Mouse (Mus musculus) left cerebral cortex, postnatal 36 days (tissue): ENCODE data around the gene Myo18b. TPM values are rescaled to one million over a fixed set of nuclear protein-coding genes. Genes with fewer than 3 reads are reported as not detected.
A peak's percentile ranks its signal among the peaks of the same experiment; 100 is the strongest.

Experiments
- DNase-seq, 2 experiments: peaks; one replicate each; pipeline ENCODE4 v3.0.0; 2021 to 2022; ENCODE audit warnings: low spot score in 2 of 2, mixed read lengths in 1 of 2
- intact Hi-C: fragments of 180-260 bp; cut with DNase I; formaldehyde crosslinking; loops from one replicate; pipeline ENCODE4 v1.15.1; 2025
- total RNA-seq, 2 experiments: library from RNA; stranded (reverse); gene quantifications; 2 replicates each; pipeline ENCODE4 v1.2.3; 2021

The Myo18b gene
- total RNA-seq: 1 to 10 TPM; 1.7 TPM

DNA sequence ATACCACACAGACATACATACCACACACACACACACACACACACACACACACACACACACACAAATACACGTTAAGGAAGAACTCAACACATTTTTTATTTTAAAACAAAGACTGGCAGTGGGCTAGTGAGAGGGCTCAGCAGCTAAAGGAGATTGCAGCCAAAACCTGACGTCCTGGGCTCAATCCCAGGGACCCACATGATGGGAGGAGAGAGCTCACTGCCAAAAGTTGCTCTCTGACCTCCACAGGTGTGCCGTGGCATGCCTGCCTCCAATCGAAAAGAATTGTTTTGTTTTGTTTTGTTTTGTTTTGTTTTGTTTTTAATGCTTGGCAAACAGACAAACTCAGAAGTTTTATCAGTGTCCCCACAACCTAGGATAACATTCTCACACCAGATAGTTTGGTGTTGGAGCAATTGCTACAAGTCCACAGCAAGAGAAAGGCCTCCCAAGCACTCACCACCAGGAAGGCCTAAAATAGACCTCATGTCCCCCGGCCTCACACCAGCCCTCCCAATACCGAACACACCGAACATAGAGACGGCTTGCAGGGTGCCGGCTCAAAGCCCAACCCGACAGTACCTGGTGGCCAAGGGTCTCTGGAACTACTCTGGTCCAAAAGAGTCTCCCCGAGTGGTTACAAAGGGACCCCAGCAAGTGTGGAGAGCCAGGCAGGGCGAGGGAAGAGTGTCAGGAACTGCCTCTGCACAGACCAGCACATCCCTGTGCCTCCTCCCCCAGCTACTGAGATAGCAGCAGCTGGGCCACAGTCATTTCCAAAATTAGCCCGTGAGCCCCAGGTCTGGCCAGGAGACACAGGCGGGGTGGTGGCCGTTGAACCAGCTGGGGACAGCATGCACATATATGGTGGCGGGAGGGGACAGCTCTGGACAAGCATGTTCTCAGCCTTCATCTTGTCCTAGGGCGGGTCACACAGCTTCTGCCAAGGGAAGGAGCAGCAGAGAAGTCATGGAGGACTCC lies at the start of gene Myo18b:
Myo18b (minus strand) TSS at position 689 of the 981 bp plus-strand sequence.
- intact Hi-C loops: no loop called here
- DNase-seq: peak in 1 of 2 experiments; percentile 19

GRCm38 (mm10) chr5:112945925-112946324 lies 49.8 kb upstream of the Myo18b start:
- DNase-seq: no peak
- intact Hi-C loops: no loop called here

DNA sequence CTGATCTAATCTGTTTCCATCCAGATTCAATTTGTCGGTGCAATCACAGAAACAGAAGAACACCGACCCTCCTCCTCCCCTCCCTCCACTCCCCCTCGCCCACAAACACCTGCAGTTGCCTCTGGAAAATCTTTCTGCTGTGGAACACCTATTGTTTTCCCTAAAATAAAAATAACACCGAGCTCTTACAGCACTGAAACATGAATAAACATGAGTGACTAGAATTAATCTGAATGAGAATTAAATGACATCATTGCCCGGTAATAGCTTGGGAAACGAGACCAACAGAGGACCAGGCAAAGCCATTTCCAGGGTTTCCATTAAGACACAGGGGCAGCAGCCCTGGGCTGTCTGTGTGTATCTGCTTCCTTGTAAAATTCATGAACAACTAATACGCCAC lies 46.1 kb upstream of the Myo18b start:
- intact Hi-C loops: no loop called here
- no peak for DNase-seq

DNA sequence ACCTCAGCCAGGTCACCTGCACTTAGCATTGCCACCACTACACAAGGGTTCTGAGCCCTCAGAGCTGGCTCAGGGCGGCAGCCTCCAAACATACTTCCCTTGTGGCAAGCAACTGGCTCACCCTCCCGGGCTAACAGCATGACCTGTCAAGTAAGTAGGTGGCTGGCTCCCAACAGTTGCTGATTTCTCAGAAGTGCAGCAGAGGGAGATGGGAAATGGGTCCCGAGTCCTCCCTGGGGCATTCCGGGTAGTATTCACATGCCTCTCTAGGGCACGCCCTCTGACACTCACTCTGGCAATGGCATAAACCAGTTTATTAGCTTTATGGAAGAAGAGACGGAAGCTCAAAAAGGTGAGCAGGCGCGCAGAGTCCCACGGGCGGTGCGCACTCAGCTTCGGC lies 44.8 kb upstream of the Myo18b start:
- intact Hi-C loops: no loop called here
- no peak for DNase-seq

- intact Hi-C loops: no loop called here
Measured at GRCm38 (mm10) chr5:112936632-112937031, 40.5 kb upstream of the Myo18b start.

GRCm38 (mm10) chr5:112935436-112935835 lies 39.3 kb upstream of the Myo18b start:
- intact Hi-C loops: no loop called here
- no peak for DNase-seq

More at GRCm38 (mm10) chr5:112936632-112937031, 40.5 kb upstream of the Myo18b start:
- no peak for DNase-seq

DNA sequence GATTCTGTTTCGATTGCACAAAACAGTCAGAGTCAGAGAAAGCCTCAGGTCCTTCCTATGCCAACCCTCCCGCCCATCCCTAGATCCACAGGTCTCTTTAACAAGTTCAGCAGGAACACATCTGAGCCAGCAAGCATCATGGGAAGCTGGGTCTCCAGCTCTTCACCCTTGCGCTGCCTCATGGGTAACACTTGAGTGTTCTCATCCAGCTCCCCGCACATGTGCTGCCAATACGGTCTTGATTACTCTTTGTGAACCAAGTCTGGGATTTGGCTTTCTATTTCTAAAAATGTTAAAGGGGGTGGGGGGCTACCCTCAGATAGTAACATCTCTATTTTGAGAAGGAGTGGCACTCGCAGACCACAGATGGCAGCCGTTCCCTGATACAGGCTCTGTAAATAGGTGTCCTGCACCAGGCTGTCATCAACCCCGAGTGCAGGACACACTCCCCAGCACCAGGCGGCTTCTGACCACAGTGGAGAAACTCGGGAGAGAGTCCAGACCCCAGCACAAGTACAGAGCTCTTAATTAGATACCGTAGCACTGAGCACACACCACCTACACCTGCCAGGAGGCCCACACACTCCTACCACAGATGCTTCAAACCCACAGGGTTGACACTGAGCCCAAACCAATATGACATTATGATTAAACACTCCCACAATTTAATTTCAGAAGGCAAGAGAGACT lies 36.9 kb upstream of the Myo18b start:
- intact Hi-C loops: loop anchor here (5.0 kb wide), 2 partner anchors 56 to 119 kb away; no protein-coding TSS in a partner anchor
- no peak for DNase-seq

DNA sequence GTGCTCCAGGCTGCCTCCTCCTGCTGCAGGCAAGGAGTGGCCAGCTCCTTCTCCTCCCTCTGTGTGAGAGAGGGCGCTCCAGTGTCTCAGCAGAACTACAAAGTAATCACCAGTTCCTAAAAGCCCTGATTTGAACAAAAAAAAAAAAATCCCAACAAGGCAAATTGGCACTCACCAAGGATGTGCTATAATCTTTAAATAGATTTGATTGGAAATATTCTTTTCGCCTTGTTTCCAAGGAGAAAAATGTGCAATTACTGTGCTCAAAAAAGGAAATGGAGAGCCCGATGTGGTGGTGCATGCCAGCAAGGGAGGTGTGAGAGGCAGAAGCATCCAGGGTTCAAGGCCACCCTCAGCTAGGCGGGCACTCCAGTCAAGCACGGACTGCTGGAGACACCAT lies 35.7 kb upstream of the Myo18b start:
- intact Hi-C loops: loop anchor here (5.0 kb wide), 2 partner anchors 55 to 120 kb away; no protein-coding TSS in a partner anchor
- DNase-seq: no peak

DNA sequence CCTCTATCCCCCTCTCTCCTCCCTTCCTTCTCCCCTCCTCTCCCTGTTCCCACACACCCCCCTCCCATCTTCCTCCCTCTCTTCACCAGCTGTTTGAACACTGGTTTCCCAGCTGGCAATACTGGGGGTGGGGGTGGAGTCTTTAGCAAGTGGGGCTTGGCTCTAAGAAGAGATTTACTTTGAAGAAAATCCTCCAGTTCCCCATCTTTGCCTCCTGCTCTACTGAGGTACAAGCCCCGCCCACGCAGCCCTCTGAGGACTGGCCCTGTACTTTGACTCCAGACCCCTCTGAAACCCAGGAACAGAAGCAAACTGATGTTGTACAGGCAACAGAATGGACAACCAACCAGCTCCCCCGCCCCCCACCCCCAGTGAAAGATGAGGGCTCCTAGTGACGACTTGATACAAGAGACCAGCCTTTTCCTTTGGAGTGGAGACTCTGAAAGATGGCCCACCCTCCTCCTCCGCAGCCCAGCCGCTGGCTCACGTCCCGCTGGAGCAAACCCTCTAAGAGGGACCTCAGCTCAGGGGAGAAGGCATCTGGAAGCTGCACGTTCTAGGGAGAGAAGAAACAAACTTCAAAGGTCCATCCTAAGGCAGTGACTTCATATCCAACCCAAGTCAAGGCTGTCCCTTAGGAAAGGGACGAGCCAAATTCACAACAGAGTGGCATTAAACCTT lies 32.2 kb upstream of the Myo18b start:
- no peak for DNase-seq
- intact Hi-C loops: no loop called here

DNA sequence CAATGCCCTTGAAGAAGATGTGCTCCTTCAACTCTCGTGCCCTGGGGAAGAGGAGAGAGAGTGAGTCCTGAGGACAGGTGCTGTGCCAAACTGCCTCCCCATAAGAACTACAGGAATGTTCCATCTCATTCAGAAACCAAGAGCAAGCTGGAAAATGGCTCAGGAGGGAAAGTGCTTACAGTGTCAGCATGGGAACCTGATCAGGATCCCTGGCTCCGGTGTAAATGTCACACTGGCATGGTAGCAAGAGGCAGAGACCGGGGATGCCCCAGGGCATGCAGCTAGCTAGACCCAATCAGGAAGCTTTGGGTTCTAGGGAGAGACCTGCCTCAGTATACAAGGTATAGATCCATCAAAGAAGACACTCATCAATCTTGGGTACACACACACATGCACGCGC lies 29.3 kb upstream of the Myo18b start:
- intact Hi-C loops: no loop called here
- DNase-seq: no peak

DNA sequence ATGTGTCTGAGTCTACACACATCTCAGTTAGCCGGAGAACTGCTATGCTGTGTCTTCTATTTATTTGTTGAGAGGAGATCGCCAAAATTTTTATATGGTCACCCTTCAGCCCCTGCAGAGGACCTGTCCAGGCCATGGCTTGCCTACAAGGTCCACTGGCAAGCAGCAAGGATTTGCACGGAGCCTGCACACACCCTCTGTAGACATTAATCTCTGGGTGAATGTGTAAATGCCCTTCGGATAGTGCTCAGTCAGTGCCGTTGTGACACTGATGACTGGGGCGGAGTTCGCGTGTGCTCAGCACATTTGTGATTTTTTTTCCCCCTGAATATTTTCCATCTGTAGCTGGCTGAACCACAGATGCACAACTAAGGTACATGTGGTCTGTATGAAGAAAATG lies 28.6 kb upstream of the Myo18b start:
- intact Hi-C loops: no loop called here
- no peak for DNase-seq

DNA sequence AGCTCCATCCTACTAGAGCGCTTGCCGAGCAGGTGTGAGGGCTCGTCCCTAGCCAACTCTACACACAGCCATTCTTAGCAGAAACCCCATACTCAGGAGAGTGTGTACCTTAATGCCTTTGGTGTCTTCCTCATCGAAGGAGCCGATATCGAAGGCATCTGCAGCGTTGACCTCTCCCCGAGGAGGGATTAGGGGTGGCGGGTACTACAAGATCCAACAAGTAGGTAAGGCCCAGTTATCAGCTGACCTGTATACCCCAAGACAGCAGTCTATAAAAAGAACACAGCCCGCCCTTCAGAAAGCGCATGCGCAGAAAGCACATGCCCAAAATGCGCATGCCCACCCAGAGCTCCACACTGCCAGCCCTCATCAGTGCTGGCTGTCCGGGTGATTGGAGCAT lies 27.7 kb upstream of the Myo18b start:
- intact Hi-C loops: no loop called here
- no peak for DNase-seq

GRCm38 (mm10) chr5:112921914-112922313 lies 25.8 kb upstream of the Myo18b start:
- intact Hi-C loops: no loop called here
- no peak for DNase-seq

GRCm38 (mm10) chr5:112910381-112910780 lies 14.2 kb upstream of the Myo18b start:
- no peak for DNase-seq
- intact Hi-C loops: no loop called here

DNA sequence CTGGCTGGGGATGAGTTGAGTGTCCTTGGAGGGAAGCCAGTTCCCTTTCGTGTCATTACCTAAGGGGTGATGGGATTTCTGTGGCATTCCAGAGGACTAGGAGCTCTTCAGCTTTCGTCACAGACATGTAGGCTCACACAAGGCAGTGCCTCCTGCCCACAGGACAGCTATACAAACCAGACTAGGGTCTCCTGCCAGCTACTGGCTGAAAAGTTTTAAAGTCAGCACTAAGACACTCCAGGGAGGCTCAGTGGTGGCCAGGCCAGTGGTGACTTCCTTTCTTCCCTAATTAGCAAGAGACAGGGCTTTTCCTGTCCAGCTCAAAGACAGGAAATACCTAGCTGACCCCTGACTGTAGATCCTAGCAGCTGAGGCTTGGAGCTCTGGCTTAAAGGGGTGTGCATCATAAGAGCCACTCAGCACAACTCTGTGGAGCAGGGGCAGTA lies 12.0 kb upstream of the Myo18b start:
- intact Hi-C loops: no loop called here
- DNase-seq: no peak

DNA sequence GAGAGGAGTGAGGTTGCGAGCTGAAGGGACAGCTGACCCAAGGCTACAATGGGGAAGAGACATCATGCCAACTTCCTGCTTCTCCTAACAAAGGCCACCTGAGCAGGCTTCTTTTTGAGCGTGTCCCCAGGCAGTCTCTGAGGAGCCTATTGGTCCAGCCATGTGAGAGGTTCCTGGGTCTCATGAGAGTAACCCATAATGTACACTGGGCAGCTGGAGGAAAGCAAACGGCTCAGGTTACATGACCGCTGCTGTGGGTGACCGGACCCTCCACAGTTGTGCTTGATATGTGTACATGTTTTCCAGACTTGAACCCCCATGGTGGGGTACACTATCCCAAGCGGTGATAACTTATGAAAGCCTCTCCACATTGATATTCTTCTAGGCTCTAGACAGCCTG lies 11.3 kb upstream of the Myo18b start:
- no peak for DNase-seq
- intact Hi-C loops: no loop called here

- DNase-seq: no peak
- intact Hi-C loops: no loop called here
Measured at GRCm38 (mm10) chr5:112893462-112894060, 2.6 kb downstream of the Myo18b start.

DNA sequence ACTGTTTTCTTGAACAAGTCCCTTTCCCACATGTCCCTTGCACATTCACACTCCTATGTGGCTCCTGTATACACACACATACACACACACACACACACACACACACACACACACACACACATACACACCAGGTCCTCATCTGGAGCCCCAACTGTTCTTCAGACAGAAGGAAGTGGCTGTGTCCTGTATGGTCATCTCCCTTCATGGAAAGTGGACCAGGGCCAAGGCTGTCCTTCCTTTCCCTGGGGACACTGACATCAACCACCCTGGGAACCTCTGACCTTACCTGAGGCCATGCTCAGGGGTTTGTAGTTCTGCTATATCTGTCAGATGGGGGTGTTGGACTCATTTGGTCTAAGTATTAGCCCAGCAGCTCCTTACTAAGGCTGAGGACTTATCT lies 3.8 kb downstream of the Myo18b start:
- intact Hi-C loops: no loop called here
- no peak for DNase-seq

- no peak for DNase-seq
- intact Hi-C loops: no loop called here
Measured at GRCm38 (mm10) chr5:112888651-112889050, 7.5 kb downstream of the Myo18b start.
